Mouse (Mus musculus) Patski (cell line): ENCODE data around the gene Frmd4a. TPM values are rescaled to one million over a fixed set of nuclear protein-coding genes. Genes with fewer than 3 reads are reported as not detected.

Experiments used
- ATAC-seq: fragments of 100-300 bp; one replicate; pipeline ENCODE4 v1.8.0; 2021
- CTCF ChIA-PET: fragments of 350-600 bp; sonication (Branson Sonifier 250); formaldehyde crosslinking; loops from one replicate; lab custom pipeline; 2022; ENCODE audit warnings: inconsistent platforms; lab: Charles Lee
- POLR2A ChIA-PET: fragments of 350-600 bp; sonication (Branson Sonifier 250); formaldehyde crosslinking; loops from one replicate; lab custom pipeline; 2022; ENCODE audit warnings: antibody characterized with exemption, inconsistent platforms; lab: Charles Lee
- DNase-seq: peaks from one replicate; pipeline ENCODE4 v3.0.0-alpha.2; 2011; ENCODE audit warnings: low read depth, low spot score
- H3K27me3 ChIP-seq: fragments of 371-371 bp; one replicate; pipeline ENCODE4 v1.5.1; 2021
- CTCF ChIP-seq: fragments of 100-300 bp; IDR thresholded peaks from one replicate; pipeline ENCODE4 v1.5.1; 2021
- in situ Hi-C: fragments of 300-500 bp; cut with MboI; formaldehyde crosslinking; loops from 3 replicates; pipeline ENCODE4 v1.11.1; 2018; ENCODE audit warnings: low pct_unique_long_range_greater_than_20kb, mixed read lengths
- polyA plus RNA-seq: library from polyadenylated mRNA; unstranded; gene quantifications from one replicate; pipeline ENCODE4 v1.2.3, GENCODE M21; 2021

Gene Frmd4a
- polyA plus RNA-seq, 1 experiment from 2014 or later = 40.6 TPM

DNA sequence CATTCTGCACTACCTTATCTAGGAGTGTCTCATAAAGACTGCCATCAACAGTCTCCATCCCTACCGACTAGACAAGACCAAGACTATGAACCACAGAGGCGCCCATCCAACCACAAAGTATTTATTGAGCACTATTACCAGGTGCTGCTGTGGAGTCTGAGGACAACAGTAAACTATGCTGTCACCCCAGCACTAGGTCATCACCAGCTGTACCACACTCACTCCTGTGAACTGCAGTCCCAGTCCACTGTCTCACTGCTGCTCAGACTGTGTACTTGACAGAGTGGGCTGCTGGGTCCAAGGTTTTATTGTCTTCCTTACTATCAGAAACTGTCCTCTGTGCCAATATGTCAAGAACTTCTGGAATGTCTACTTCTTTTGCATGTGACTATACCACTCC lies 611.4 kb downstream of the Frmd4a start:
- TF ChIP-seq CTCF = no peak
- ChIA-PET POLR2A (no interaction called here), CTCF (no interaction called here)
- no peaks in the 10 kb centered on the region for H3K27me3 ChIP-seq
- in situ Hi-C loops = loop anchor here (25.0 kb wide), 2 partner anchors 817 to 1142 kb away; partner anchors contain the start of gene Suv39h2
- ATAC-seq (no peak), DNase-seq (no peak)

DNA sequence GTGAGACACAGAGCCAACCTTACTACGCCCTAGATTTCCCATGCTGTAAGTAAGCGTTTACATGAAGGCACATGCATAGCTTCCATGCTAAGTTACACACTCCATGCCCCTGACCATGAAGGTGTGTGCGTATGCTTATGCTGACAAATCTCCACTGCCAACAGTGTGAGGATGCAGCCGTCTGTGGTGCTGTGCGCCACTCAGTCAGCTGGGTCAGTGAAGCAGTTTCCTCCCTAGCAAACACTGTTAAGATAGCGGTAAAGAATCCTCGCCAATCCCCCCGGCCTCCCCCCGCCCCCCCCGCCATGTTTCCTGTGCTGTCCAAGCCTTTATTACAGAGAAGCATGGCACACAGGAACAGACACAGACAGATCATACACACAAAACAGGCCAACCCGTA lies 612.0 kb downstream of the Frmd4a start:
- H3K27me3 ChIP-seq = no peaks in the 10 kb centered on the region
- DNase-seq = no peak
- ChIA-PET CTCF (no interaction called here), POLR2A (no interaction called here)
- no peak for ATAC-seq
- in situ Hi-C loops = loop anchor here (25.0 kb wide), 2 partner anchors 817 to 1142 kb away; partner anchors contain the start of gene Suv39h2
- TF ChIP-seq CTCF = no peak

- POLR2A ChIA-PET = no interaction called here
- TF ChIP-seq CTCF = no peak
- no peak for DNase-seq
- CTCF ChIA-PET = no interaction called here
- in situ Hi-C loops = loop anchor here (10.0 to 25.0 kb wide), 3 partner anchors 126 to 1143 kb away; partner anchors contain the start of gene Suv39h2
- H3K27me3 ChIP-seq = no peaks in the 10 kb centered on the region
- no peak for ATAC-seq
These were observed 612.8 kb downstream of the Frmd4a start for GRCm38 (mm10) chr2:4630197-4630835.

DNA sequence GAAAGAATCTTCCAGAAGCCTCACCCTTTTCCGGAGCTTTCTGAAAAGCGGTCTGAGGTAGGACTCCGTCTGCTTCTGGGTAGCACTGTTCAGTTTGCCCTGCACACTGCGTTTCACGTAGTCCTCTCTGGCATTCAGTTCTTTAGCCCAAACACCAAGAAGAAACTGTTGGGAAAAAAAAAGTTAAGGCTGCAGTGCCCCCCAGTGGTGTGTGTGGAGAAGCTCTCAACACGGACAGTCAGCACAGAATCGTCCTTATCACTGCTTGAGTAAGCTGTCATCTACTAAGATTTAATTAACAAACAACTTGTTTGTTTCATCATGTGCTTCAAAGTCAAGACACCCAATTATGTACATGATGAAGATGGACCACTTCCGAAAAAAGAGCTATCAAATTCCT lies 618.3 kb downstream of the Frmd4a start:
- peak; percentile 55 for TF ChIP-seq CTCF
- DNase-seq (no peak), ATAC-seq (no peak)
- ChIA-PET CTCF (interaction anchor here (0.8 to 3.0 kb wide), 5 partner anchors 11 to 819 kb away, joined by 3 to 18 read pairs (median 7); partner anchors contain the start of gene Prpf18), POLR2A (no interaction called here)
- in situ Hi-C loops = loop anchor here (10.0 to 25.0 kb wide), 3 partner anchors 131 to 1149 kb away; partner anchors contain the start of gene Suv39h2
- no peaks in the 10 kb centered on the region for H3K27me3 ChIP-seq

GRCm38 (mm10) chr2:4636656-4637055 lies 619.1 kb downstream of the Frmd4a start:
- in situ Hi-C loops = loop anchor here (10.0 to 25.0 kb wide), 3 partner anchors 132 to 1149 kb away; partner anchors contain the start of gene Suv39h2
- ATAC-seq = no peak

DNA sequence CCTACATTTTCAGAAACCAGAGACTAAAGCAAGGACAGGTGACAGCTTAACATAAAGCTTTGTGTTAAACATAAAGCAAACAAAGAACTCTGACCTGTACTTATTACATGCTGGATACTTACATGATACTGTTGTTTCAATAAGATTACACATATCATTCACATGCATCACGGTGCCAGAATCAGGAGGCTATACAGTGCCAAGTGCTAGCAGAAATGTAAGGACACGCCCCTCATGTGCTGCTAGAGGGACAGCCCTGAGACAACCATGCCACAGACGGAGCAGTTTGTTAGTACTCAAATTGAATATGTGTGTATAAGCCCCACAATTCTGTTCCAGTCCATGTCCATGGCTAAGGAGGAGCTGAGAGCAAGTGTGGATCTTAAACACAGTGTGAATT lies 620.7 kb downstream of the Frmd4a start:
- CTCF ChIA-PET = interaction anchor here (0.6 to 1.2 kb wide), 2 partner anchors 30 to 227 kb away, joined by 3 read pairs; no protein-coding TSS in a partner anchor
- no peak for DNase-seq
- POLR2A ChIA-PET = no interaction called here
- no peak for TF ChIP-seq CTCF
- H3K27me3 ChIP-seq = no peaks in the 10 kb centered on the region
- in situ Hi-C loops = loop anchor here (10.0 to 25.0 kb wide), 3 partner anchors 133 to 1151 kb away; partner anchors contain the start of gene Suv39h2
- no peak for ATAC-seq

More at GRCm38 (mm10) chr2:4636656-4637055, 619.1 kb downstream of the Frmd4a start:
- DNase-seq = no peak
- no peaks in the 10 kb centered on the region for H3K27me3 ChIP-seq
- no peak for TF ChIP-seq CTCF
- POLR2A ChIA-PET = no interaction called here
- CTCF ChIA-PET = interaction anchor here (0.8 to 3.0 kb wide), 4 partner anchors 10 to 820 kb away, joined by 3 to 18 read pairs (median 3); no protein-coding TSS in a partner anchor

GRCm38 (mm10) chr2:4645066-4645465 lies 627.5 kb downstream of the Frmd4a start:
- no peak for ATAC-seq
- DNase-seq = no peak
- in situ Hi-C loops = loop anchor here (25.0 kb wide), 2 partner anchors 833 to 1158 kb away; partner anchors contain the start of gene Suv39h2
- no peaks in the 10 kb centered on the region for H3K27me3 ChIP-seq
- ChIA-PET POLR2A (no interaction called here), CTCF (interaction anchor here (3.6 kb wide), 1 partner anchor 10 kb away, joined by 18 read pairs; no protein-coding TSS in a partner anchor)
- peak; percentile 34 for TF ChIP-seq CTCF

GRCm38 (mm10) chr2:4648094-4648493 lies 630.6 kb downstream of the Frmd4a start:
- POLR2A ChIA-PET = no interaction called here
- CTCF ChIA-PET = interaction anchor here (3.6 kb wide), 1 partner anchor 13 kb away, joined by 18 read pairs; no protein-coding TSS in a partner anchor
- no peaks in the 10 kb centered on the region for H3K27me3 ChIP-seq
- ATAC-seq (no peak), DNase-seq (no peak)
- no peak for TF ChIP-seq CTCF
- in situ Hi-C loops = loop anchor here (25.0 kb wide), 2 partner anchors 836 to 1161 kb away; partner anchors contain the start of gene Suv39h2

GRCm38 (mm10) chr2:4649646-4650045 lies 632.1 kb downstream of the Frmd4a start:
- ChIA-PET CTCF (no interaction called here), POLR2A (no interaction called here)
- ATAC-seq = no peak
- no peak for TF ChIP-seq CTCF
- in situ Hi-C loops = loop anchor here (25.0 kb wide), 2 partner anchors 837 to 1162 kb away; partner anchors contain the start of gene Suv39h2
- DNase-seq = no peak
- no peaks in the 10 kb centered on the region for H3K27me3 ChIP-seq

DNA sequence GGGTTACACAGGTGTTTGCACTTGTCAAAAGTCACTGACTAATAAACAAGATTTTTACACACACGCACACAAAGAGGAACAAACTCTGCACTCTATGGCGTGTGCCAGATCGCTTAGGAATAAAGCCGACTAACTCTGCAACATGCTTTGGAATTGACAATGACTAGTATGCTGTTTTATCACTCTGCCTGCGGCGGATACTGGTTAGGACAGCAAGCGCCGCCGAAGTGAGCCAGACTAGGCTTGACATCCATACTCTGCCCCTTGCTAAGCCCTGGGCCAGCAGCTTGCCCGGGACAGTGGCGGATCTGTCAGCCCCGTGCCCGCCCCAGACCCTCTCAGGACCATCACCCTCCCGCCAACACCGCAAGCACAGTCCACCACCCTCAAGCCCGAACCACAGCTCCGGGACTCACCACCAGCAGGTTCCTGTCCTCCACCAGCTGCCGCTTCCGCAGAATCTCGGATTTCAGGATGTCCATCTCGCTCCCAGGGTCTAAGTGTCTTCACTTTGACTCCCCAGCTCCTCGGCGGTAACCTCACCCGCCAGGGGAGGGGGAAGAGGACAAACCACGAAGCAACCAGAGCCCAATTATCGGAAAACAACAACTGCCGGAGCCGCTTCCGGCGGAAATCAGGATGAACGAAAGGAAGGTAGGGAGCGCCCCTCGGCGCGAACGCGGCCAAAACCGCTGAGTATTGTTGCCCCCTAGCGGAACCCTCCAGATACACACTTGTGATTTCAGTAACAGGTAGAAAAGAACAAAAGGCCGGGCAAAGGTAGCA lies 634.2 kb downstream of the Frmd4a start, which contains the start of gene Prpf18:
Gene Prpf18 (minus strand): TSS at position 614 of the 786 bp plus-strand sequence.
- ATAC-seq (peak; percentile 76), DNase-seq (peak; percentile 57)
- ChIA-PET POLR2A (interaction anchor here (0.7 kb wide), 1 partner anchor 28 kb away, joined by 8 read pairs; no protein-coding TSS in a partner anchor), CTCF (interaction anchor here (1.2 to 2.2 kb wide), 5 partner anchors 16 to 227 kb away, joined by 3 to 9 read pairs (median 5); no protein-coding TSS in a partner anchor)
- peak; percentile 92 for TF ChIP-seq CTCF
- in situ Hi-C loops = no loop called here
- H3K27me3 ChIP-seq = no peaks in the 10 kb centered on the region
